Mouse (Mus musculus) adrenal gland, adult 2 months (tissue): ENCODE results near the gene Srbd1. TPM values are rescaled to one million over a fixed set of nuclear protein-coding genes. Genes with fewer than 3 reads are reported as not detected.

Experiments
- DNase-seq: peaks from one replicate; pipeline ENCODE4 v3.0.0; 2021
- polyA plus RNA-seq: library from polyadenylated mRNA; depleted of rRNA; stranded (reverse); fragments of >200 nt; gene quantifications from 2 replicates; pipeline ENCODE4 v1.2.3, GENCODE M21; 2012
- total RNA-seq, 2 experiments: library from RNA; stranded (reverse); gene quantifications; 2 replicates each; pipeline ENCODE4 v1.2.3; 2021

The Srbd1 gene
- total and polyA plus RNA-seq, 3 experiments: 1.3 to 18.2 (median 13.8) TPM

DNA sequence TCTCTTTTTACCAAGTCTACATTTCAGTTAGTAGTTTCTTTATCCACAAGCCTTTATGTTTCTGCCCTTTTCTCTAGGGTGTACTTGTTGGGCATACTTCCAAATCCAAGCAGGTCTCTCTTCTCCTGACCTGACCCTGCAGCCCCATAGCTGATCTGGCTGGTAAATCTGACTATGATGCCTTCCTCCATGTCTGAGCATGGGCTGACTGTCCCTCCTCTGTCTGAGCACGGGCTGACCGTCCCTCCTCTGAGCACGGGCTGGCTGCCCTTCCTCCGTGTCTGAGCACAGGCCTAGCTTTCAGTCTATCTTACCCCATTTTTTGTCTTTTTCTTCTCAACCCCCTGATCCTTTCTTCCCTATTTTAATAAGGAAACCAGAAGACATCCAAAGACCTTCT is 162.7 kb downstream of the Srbd1 start:
- DNase-seq: no peak

DNA sequence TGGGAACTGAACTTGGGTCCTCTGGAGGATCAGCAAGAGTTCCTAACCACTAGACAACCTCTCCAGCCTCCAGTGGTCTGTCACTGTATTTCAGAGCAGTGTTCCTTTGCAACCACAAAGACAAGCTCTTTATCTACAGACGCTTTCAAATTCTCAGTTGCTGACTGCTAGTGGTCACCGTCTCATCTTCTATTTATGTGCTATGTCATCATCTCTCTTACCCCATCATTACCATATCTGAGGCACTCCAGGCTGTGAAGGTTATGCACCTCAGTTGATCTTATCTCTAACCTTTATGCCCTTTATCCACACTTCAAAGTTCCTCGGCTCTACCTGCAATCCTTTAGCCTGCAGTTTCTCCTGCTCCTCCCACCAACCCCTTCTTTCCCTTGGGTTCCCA is 163.1 kb downstream of the Srbd1 start:
- no peak for DNase-seq

- DNase-seq: no peak
Measured at GRCm38 (mm10) chr17:85978876-85979275, 166.1 kb downstream of the Srbd1 start.

DNA sequence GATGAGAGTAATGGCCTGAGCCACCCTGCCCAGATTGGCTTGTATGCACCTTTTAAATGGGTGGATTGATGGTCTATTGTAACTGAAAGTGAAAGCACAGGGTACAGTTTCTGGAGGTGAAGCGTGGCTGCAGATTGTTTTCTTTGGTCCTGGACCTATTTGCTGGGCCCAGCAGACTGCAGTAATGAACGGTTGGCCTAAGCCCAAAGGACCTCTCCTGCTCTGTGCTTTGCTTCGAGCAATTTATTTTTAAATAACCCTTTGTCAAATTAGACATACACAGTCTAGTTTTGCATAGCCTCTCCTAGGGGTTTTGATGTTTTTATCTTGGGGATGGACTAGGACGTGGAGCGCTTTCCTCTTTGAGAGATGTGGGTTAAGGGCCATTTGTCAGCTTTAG is 169.9 kb downstream of the Srbd1 start:
- no peak for DNase-seq

DNA sequence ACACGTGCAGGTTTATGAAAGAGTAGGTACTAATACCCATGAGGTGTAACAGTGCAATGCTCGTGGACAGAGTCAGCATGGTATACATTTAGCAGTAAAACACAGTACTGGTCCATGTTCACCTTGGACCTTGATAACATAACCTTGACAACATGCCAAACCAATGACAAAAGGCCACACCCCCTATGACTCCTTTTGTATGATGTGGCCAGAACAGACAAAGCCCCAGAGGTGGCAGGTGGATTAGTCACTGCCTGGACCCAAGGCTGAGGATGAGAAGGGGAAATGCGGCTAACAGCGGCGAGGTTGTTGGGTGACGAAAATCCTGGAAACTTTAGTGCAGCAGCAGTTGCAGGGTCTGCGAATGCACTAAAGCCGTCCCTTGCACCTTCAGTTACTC is 170.4 kb downstream of the Srbd1 start:
- peak; percentile 49 for DNase-seq

GRCm38 (mm10) chr17:85971120-85971519 is 173.9 kb downstream of the Srbd1 start:
- DNase-seq: no peak

GRCm38 (mm10) chr17:85961653-85962052 is 183.3 kb downstream of the Srbd1 start:
- no peak for DNase-seq

DNA sequence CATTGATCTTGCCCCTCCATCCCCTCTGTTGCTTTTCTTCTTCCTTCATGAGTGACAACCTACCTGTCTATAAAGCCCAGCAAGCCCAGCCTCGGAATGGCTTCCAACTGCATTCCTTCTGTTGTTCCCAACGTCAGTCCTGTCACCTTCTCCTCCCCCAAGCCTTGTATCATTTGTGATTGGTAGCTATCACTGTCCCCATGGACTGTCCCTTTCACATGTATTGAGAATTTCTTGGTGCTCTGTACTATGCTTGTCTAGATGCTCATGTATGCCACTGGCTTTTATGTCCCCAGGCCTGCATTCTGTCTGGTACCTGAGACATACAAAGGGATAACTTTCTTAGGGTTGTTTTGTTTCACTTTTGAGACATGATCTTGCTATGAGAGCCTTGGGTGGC is 193.2 kb downstream of the Srbd1 start:
- DNase-seq: no peak

GRCm38 (mm10) chr17:85949919-85950505 is 195.0 kb downstream of the Srbd1 start:
- DNase-seq: no peak

DNA sequence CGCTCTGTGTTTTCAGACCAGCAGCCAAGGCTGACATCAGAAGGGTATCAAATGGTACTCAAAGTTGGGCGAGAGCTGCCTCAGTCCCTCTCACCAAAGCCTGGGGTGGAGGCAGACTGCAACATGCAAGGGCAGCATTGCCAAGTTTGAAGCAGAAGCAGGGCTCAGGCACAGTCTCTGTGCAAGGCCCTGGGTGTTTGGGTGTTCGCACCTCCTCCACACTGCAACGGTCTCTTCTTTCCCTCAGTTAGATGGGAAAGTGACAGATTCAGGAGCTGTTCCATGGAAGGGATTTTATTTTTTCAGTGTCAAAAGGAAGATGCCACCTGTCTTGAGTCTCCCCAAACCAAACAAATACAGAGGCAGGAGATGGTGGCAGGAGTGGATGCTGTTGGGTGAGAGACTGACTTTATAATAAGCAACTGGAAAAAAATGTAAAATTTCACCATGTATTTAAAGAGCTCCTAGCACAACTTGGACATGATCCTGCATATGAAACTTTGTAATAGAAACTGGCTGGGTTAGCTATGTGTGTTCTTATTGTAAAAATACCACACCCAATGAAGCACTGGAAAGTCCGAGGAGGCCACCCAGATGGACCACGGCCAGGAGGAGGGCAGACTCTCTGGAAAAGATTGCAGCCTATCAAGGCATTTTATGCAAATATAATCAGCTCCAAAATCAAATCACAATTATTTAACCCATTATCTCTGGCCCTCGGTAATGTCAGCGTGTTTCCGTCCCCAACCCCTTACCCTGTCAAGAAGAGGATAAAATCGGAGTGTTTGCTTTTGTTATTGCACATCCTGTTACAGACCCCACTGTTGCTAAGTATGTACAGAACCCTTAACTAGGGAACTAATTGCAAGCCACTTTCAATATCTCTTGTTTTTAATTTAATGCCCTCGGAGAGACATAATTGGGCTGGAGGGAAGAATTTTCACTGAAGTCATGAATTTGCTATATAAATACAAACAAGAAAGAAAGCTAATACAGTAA is 195.8 kb downstream of the Srbd1 start:
- no peak for DNase-seq

DNA sequence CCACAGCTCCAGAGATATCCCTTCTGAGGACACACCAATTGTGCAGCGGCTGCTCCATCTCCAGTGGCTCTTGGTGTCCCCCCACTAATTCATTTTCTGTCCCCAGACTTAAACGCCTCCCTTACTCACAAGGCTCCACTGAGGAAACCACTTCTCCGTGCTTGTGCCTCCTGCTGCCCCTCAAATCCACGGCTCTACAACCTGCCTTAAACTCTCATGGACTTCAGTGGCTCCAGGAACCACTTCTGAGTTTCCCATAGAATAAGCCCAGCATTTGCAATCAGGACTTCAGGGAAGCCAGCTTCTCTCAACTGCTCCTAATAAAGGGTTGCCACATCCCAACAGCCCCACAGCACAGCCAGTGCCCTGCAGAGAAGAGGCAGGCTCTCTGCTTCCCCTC is 200.2 kb downstream of the Srbd1 start:
- DNase-seq: no peak

DNA sequence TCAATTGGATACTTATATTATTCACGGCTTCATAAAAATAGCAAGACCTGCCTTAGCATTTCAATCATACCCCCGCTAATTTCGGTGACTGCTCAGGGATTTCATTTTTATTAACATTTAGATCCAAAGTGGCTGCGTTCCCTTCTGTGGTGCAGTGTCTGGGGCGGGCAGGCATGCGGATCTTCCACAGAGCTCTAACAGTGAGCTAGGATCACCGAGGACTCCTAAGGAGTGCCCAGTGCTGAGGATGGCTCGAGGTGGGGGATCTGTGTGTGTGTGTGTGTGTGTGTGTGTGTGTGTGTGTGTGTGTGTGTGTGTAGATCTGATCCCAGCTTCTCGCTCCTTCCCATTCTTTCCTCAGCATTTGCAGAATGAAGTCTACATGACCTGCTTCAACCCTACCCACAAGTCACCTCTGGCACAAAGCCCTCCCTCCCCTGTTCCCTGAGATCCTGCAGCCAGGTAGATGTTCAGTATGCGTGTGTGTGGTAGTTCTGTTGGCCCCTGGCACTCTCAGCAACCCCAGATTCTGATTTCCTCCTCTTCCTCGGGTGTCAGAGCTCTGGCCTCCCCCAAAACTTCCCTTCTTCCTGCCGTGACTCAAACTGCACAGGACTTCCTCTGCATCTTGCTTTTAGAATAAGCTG is 200.9 kb downstream of the Srbd1 start:
- no peak for DNase-seq

- no peak for DNase-seq
Measured at GRCm38 (mm10) chr17:85943551-85943981, 201.4 kb downstream of the Srbd1 start.

DNA sequence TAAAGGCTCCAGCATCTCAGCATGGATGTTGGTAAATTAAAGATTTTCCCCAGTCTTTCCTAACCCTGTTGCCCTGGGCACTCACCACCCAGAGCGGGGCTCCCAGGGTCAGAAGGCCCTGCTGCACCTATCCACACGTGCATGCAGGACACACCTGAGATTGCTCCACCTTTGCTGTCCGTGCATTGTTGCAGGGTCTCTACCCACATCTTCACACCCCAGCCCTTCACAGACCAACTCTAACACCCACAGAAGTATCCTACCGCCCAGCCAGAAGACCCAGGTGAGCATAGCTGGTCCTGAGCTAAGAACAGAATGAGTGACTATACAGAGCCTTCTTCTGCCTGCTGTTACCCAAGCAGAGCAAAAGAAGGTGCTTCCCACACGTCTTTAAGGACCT is 201.9 kb downstream of the Srbd1 start:
- no peak for DNase-seq

DNA sequence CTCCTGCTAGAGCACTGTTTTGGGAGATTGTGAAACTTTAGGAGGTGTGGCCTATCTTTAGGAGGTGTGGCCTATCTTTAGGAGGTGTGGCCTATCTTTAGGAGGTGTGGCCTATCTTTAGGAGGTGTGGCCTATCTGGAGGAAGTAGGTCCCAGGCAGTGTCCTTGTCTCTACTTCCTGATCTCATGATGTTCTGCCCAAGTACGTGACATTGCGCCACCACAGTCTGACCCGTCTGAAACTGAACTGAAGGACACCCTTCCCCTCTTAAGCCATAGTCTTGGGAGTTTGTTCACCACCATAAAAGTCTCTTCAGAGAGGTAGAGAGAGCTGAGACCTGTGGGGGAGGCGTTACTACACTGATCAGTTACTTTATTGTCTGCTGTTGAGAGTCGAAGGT is 202.9 kb downstream of the Srbd1 start:
- no peak for DNase-seq

DNA sequence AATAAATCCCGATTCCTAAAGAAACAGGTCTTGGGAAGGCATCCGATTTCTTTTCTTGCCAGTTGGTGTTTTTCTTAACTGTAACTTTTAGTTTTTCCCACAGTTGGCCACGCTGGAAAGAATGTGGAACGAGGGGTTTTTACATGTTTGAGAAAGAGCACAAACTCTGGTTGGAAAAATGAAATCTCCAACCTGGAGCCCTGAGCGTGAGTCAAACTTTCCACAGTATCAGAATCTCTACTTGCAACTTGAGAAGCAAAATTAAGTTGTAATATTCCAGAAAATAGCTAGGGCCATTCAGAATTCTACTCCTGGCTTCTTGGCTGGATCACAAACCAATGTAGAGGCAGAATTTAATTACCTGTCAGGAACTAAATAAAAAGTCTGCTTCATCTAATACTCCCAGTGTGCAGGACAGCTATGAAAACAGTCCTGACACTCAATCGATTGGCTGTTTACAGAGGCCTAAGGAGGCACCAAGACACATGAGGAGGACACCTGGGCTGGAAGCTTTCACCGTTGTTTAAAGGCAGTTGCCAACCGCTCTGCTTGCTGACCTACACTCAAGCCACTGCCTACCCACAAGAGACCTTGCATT is 203.7 kb downstream of the Srbd1 start:
- no peak for DNase-seq

DNA sequence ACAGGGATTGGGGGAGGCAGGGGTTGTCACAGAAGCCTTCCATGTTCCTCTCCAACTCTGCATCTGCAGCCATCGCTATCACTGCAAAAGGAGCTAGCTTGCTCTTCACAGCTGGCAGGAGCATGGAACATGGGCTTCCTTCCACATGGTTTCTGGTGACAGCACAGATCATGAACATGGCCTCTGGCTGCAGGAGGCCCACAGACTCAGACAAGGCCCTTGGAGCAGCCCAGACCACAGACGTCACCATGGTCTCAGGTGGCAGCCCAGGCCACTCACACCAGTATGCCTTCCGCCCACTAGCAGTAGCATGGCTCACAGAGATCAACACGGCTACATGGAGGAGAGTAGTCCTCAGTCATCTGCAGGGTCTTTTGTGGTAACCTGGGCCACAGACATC is 207.8 kb downstream of the Srbd1 start:
- DNase-seq: no peak

DNA sequence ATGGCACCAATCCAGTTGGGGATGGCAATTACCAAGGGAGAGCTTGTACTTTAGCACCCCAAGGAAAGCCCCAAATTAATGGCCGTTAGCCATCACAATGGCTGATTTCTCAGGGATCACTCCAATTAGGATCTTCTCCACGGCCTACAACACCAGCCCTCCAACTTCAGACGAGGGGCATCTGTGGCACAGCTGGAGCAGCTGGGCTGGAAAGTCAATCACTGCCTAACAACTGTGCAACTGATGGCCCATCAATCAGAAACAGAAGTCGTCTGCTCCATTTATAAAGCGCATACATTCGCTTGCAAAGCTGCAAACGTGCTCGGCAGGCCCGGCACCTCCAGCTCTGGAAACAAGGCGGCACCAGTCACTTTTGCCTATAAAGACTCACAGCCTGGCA is 209.7 kb downstream of the Srbd1 start:
- no peak for DNase-seq
